Mouse (Mus musculus) ES-E14 (cell line): ENCODE measurements at regions not wholly inside any gene's neighbourhood (a gene's known extent, or its start where the extent isn't known, plus 50 kb on each side); places are given as distances from the start of the nearest gene placed in this dataset.

ENCODE experiments used
- DNase-seq: peaks from one replicate; pipeline ENCODE4 v3.0.0-alpha.2; 2013; ENCODE audit warnings: low read depth, low spot score
- H3K27ac ChIP-seq: 2 replicates; pipeline ENCODE4 v1.5.1; 2012; ENCODE audit warnings: low read depth, mild to moderate bottlenecking, low read length, moderate library complexity, mixed read lengths; ENCODE audit not compliant: poor library complexity, insufficient read depth, severe bottlenecking
- H3K36me3 ChIP-seq: 2 replicates; pipeline ENCODE4 v1.6.1; 2012; ENCODE audit warnings: mild to moderate bottlenecking, low read length, moderate library complexity, mixed read lengths; ENCODE audit not compliant: control insufficient read depth, poor library complexity, insufficient read depth, severe bottlenecking
- H3K4me1 ChIP-seq, 2 experiments: fragments of 150-350 bp in 1 of 2; sonication (generic) in 1 of 2; 2 replicates each; pipeline ENCODE4 v1.6.1; 2012; ENCODE audit warnings: low read length in 2 of 2, mild to moderate bottlenecking in 1 of 2, mixed read lengths in 1 of 2; ENCODE audit not compliant: control insufficient read depth in 2 of 2, insufficient read depth in 2 of 2, poor library complexity in 1 of 2
- H3K4me3 ChIP-seq, 2 experiments: fragments of 150-350 bp in 1 of 2; sonication (generic) in 1 of 2; 2 replicates each; pipeline ENCODE4 v1.5.1; 2012; ENCODE audit warnings: low read length in 2 of 2, low read depth in 1 of 2, mild to moderate bottlenecking in 1 of 2, mixed read lengths in 1 of 2; ENCODE audit not compliant: insufficient read depth in 1 of 2, poor library complexity in 1 of 2, severe bottlenecking in 1 of 2
- H3K9ac ChIP-seq: 2 replicates; pipeline ENCODE4 v1.6.1; 2012; ENCODE audit warnings: low read depth, mild to moderate bottlenecking, low read length, mixed read lengths; ENCODE audit not compliant: poor library complexity, insufficient read depth, severe bottlenecking
- H3K9me3 ChIP-seq: fragments of 150-350 bp; sonication (generic); 2 replicates; pipeline ENCODE4 v1.6.1; 2012; ENCODE audit warnings: low read depth, mild to moderate bottlenecking, low read length; ENCODE audit not compliant: control insufficient read depth, insufficient read depth
- CHD2 ChIP-seq: IDR thresholded peaks from 2 replicates; pipeline ENCODE4 v1.6.1; 2014; ENCODE audit warnings: mild to moderate bottlenecking, low read depth, low read length, inconsistent platforms
- HCFC1 ChIP-seq: IDR thresholded peaks from 2 replicates; pipeline ENCODE4 v1.6.1; 2012; ENCODE audit warnings: low read length, inconsistent platforms, borderline replicate concordance; ENCODE audit not compliant: insufficient read depth
- MAFK ChIP-seq: IDR thresholded peaks from 2 replicates; pipeline ENCODE4 v1.6.1; 2014; ENCODE audit warnings: mild to moderate bottlenecking, low read depth, low read length, inconsistent platforms; ENCODE audit not compliant: insufficient read depth
- ZC3H11A ChIP-seq: IDR thresholded peaks from 2 replicates; pipeline ENCODE4 v1.6.1; 2012; ENCODE audit warnings: low read depth, mild to moderate bottlenecking, inconsistent platforms, low read length, borderline replicate concordance
- ZNF384 ChIP-seq: IDR thresholded peaks from 2 replicates; pipeline ENCODE4 v1.6.1; 2012; ENCODE audit warnings: low read depth, low read length, inconsistent platforms
- in situ Hi-C, 2 experiments: fragments of 600-800 bp; cut with MboI; formaldehyde crosslinking; loops; one replicate each; pipeline ENCODE4 v1.15.1; 2025; ENCODE audit warnings: low sequenced_read_pairs in 2 of 2, inconsistent platforms in 1 of 2; ENCODE audit not compliant: unreplicated experiment in 2 of 2

- H3K4me1 ChIP-seq, result no peaks in the 10 kb centered on the region
- in situ Hi-C loops, result no loop called here
- no peak overlapping the region for H3K9ac ChIP-seq
- no peak overlapping the region for H3K4me3 ChIP-seq
- no peaks in the 10 kb centered on the region for H3K36me3 ChIP-seq
- TF ChIP-seq CHD2, result no peak
- no peak for DNase-seq
- H3K9me3 ChIP-seq, result no peaks in the 10 kb centered on the region
- no peak overlapping the region for H3K27ac ChIP-seq
Measured at GRCm38 (mm10) chr11:24297763-24298162, 219.9 kb downstream of the Bcl11a start.

GRCm38 (mm10) chr11:24300351-24300750 lies 222.5 kb downstream of the Bcl11a start:
- Histone ChIP-seq H3K27ac (no peak overlapping the region), H3K4me1 (no peaks in the 10 kb centered on the region), H3K4me3 (no peak overlapping the region), H3K9me3 (no peaks in the 10 kb centered on the region), H3K36me3 (no peaks in the 10 kb centered on the region), H3K9ac (no peak overlapping the region)
- no peak for DNase-seq
- in situ Hi-C loops, result no loop called here
- no peak for TF ChIP-seq MAFK
- TF ChIP-seq CHD2, result no peak
- TF ChIP-seq HCFC1, result no peak
- no peak for TF ChIP-seq ZC3H11A
- no peak for TF ChIP-seq ZNF384

GRCm38 (mm10) chr11:24301201-24301600 lies 223.3 kb downstream of the Bcl11a start:
- no peak overlapping the region for H3K9ac ChIP-seq
- no peak for TF ChIP-seq ZC3H11A
- TF ChIP-seq CHD2, result no peak
- no peak for TF ChIP-seq HCFC1
- TF ChIP-seq MAFK, result no peak
- no peak for TF ChIP-seq ZNF384
- no peak overlapping the region for H3K27ac ChIP-seq
- peaks cover 0 to 5% of the 10 kb centered on the region in 2 experiments; a peak in 1 of 4 replicates for H3K4me1 ChIP-seq
- no peaks in the 10 kb centered on the region for H3K9me3 ChIP-seq
- DNase-seq, result no peak
- no peaks in the 10 kb centered on the region for H3K36me3 ChIP-seq
- no peak overlapping the region for H3K4me3 ChIP-seq
- in situ Hi-C loops, result no loop called here

- TF ChIP-seq MAFK, result no peak
- no peak for TF ChIP-seq ZNF384
- no peak for TF ChIP-seq ZC3H11A
- TF ChIP-seq HCFC1, result no peak
- no peak for TF ChIP-seq CHD2
- no peak overlapping the region for H3K9ac ChIP-seq
- peak overlapping the region; percentile 4 to 65; a peak in 3 of 4 replicates for H3K4me3 ChIP-seq
- in situ Hi-C loops, result no loop called here
- no peaks in the 10 kb centered on the region for H3K9me3 ChIP-seq
- peaks cover 0 to 8% of the 10 kb centered on the region in 2 experiments; a peak in 1 of 4 replicates for H3K4me1 ChIP-seq
- peak; percentile 27 for DNase-seq
- H3K36me3 ChIP-seq, result no peaks in the 10 kb centered on the region
- no peak overlapping the region for H3K27ac ChIP-seq
Measured at GRCm38 (mm10) chr11:24305145-24305553, 227.3 kb downstream of the Bcl11a start.

GRCm38 (mm10) chr11:24305691-24306090 lies 227.8 kb downstream of the Bcl11a start:
- peaks cover 0 to 8% of the 10 kb centered on the region in 2 experiments; a peak in 1 of 4 replicates for H3K4me1 ChIP-seq
- DNase-seq, result peak; percentile 50
- H3K9me3 ChIP-seq, result no peaks in the 10 kb centered on the region
- in situ Hi-C loops, result no loop called here
- no peaks in the 10 kb centered on the region for H3K36me3 ChIP-seq
- H3K27ac ChIP-seq, result no peak overlapping the region
- no peak overlapping the region for H3K9ac ChIP-seq
- H3K4me3 ChIP-seq, result peak overlapping the region in 1 of 2 experiments; percentile 65; a peak in 2 of 4 replicates
- no peak for TF ChIP-seq CHD2
